Mouse (Mus musculus): ENCODE results near the gene Cox19. TPM values are rescaled to one million over a fixed set of nuclear protein-coding genes. Genes with fewer than 3 reads are reported as not detected.
A peak's percentile ranks its signal among the peaks of the same experiment; 100 is the strongest.

Gene Cox19
- polyA plus RNA-seq, 1 experiment from 2014 or later, result 91.9 TPM

DNA sequence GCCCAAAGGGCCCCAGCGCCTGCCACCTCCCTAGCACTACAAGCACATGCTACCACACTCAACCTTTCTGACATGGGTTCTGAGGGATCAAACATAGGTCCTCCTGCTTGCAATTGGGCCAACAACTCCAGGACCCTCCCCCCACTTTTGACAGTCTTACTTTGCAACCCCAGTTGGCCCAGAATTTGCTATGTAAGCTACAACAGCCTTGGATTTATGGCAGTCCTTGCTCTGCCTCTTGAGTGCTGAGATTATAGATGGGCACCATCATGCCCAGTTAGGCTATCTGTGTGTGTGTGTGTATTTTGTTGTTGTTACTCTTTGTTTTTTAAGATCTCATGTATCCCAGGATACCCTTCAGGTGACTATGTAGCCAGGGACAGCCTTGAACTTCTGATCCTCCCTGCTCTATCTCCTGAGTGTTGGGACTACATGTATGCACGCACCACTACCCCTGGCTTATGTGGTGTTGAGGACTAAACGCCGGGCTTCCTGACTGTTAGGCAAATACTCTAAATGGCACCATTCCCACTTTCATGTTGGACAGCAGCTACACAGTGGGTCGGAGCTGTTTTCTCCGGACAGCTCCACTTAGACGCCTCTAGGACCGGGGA, 28.7 kb upstream of the Cox19 start:
- Histone ChIP-seq H3K27me3 (no peaks in the 10 kb centered on the region), H3K27ac (replicated peaks) (peak overlapping the region; percentile 69), H3K4me1 (replicated peaks) (peaks cover 49% of the 10 kb centered on the region), H3K9me3 (no peaks in the 10 kb centered on the region), H3K4me2 (peak overlapping the region; percentile 66), H3K9ac (peak overlapping the region; percentile 51), H3K4me3 (peak overlapping the region; percentile 50), H3K36me3 (no peaks in the 10 kb centered on the region)
- 20% methylated on average over 8 of the region's 8 CpGs for WGBS
- ATAC-seq (ENCODE audit: low FRiP score, low read depth), result no peak; the same call in 1 of the 2 replicates

DNA sequence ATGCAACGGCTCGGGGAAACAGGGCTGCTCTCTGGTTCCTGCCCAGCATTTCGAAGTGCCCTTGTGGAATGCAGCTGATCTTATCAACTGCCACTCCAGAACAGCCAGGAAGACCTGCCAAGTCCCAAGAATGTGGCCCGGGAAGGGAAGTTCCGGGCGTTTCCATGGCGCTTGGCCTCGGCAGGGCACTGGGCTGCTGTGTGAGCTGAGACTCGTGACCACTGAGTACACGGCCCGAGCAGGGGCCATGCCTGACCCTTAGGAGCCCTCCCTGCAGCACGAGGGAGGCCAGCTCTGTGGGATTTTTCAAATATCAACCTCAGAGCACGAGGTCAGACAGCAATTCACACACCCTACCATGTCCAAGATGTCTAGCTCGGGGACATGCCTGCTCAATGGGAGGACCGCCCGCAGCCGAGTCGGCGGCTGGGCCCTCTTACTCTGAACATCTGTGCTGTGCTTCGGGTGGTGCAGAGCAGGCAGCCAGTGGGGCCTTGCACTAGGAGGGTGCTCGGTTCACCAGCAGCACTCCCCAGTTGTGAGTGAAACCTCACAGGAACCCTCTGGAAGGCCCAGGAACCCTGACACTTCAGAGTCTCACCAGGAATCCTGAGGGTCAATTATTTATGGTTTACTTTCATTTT, 27.9 kb upstream of the Cox19 start:
- WGBS, result 47% methylated on average over 21 of the region's 21 CpGs
- no peak overlapping the region for H3K4me3 ChIP-seq
- ATAC-seq (ENCODE audit: low FRiP score, low read depth), result no peak
- no peaks in the 10 kb centered on the region for H3K27me3 ChIP-seq
- no peak overlapping the region for H3K4me2 ChIP-seq
- H3K27ac ChIP-seq (replicated peaks), result peak overlapping the region; percentile 69
- H3K36me3 ChIP-seq, result no peaks in the 10 kb centered on the region
- H3K9me3 ChIP-seq, result no peaks in the 10 kb centered on the region
- H3K4me1 ChIP-seq (replicated peaks), result peaks cover 49% of the 10 kb centered on the region
- H3K9ac ChIP-seq, result no peak overlapping the region

DNA sequence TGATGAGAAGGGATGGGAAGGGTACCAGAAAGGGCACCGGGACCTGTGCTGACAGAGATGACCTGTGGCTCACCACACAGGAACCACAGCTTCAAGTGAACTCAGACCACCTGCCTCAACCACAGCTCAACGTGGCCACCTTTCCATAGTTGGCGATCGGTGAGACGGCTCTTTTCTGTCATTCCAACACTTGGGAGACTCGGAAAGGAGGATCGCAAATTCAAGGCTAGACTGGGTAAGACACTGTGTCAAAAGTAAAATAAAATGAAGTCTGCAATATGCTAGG, 27.0 kb upstream of the Cox19 start:
- no peak overlapping the region for H3K27ac ChIP-seq (replicated peaks)
- no peaks in the 10 kb centered on the region for H3K9me3 ChIP-seq
- no peak overlapping the region for H3K9ac ChIP-seq

DNA sequence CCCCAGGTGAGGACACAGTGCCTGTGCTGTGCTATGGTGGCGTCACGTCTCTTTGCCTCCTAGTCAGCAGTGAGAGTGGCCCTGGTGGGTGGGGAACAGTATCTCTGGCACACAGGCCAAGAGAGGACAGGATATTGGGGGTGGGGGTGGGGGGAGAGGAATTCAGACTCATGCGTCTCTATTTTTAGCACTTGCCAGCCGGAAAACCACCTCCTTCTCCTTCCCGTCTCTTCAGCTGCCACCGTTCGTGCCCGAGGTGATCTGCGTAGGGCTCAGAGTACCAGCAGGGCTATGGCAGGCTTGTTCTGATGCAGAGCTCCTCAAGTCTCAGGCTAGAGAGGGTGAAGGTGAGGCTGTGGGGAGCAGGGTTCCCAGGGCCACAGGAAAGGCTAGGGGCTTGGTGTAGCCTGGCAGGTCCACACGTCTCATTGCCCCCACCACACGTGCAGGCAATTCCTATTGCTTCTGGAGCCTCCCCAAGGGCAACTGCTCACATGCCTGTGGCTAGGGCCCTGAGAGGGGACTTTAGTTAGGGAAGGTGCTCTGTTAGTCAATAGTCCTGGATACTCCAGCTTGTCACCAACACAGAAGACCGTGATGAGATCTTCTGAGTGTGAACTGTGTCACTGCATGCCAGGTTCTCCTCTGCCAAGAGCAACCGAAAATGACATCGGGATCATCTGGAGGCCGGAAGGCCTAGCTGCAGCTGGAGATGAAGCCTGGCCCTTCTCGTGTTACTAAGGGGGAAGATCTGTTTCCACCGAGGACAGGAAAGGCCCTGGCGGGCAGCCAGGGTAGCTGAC, 26.5 kb upstream of the Cox19 start, which contains the start of gene Gpr146:
Gene Gpr146, plus strand, starts transcription at position 230 of the 803 bp plus-strand sequence.
- H3K9me3 ChIP-seq, result no peaks in the 10 kb centered on the region
- H3K4me1 ChIP-seq (replicated peaks), result peaks cover 46% of the 10 kb centered on the region

More for the DNA sequence above, 27.0 kb upstream of the Cox19 start:
- no peak overlapping the region for H3K4me2 ChIP-seq
- H3K4me3 ChIP-seq, result no peak overlapping the region
- H3K4me1 ChIP-seq (replicated peaks), result peaks cover 48% of the 10 kb centered on the region
- WGBS, result 95% methylated on average over 7 of the region's 7 CpGs
- no peaks in the 10 kb centered on the region for H3K27me3 ChIP-seq
- ATAC-seq (ENCODE audit: low FRiP score, low read depth), result no peak
- H3K36me3 ChIP-seq, result no peaks in the 10 kb centered on the region

DNA sequence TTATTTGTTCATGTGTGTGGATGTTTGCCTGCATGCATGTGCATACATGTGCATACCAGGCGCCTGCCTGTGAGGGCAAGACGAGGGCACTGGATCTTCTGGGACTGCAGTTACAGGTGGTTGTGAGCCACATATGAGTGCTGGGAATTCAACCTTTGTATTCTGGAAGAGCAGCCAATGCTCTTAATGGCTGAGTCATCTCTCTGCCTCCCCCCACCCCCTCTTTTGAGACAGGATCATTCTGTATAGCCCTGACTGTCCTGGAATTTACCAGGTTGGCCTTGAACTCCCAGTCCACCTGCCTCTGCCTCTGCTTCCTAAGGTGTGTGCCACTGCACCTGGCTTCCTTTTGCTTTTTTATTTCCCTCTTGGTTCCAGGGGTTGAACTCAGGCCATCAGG, 23.6 kb upstream of the Cox19 start:
- Histone ChIP-seq H3K4me1 (replicated peaks) (peaks cover 46% of the 10 kb centered on the region), H3K4me2 (no peak overlapping the region)
- no peak for ATAC-seq (ENCODE audit: low FRiP score, low read depth)

More for the DNA sequence above, 26.5 kb upstream of the Cox19 start, which contains the start of gene Gpr146:
- Histone ChIP-seq H3K27ac (replicated peaks) (0 out of 2 replicates have a peak within 1 kb of the TSS, but pooled peaks have one; percentile 22), H3K36me3 (no peaks in the 10 kb centered on the region), H3K4me3 (no peak within 1 kb of the TSS), H3K27me3 (no peaks in the 10 kb centered on the region), H3K4me2 (no peak within 1 kb of the TSS), H3K9ac (no peak within 1 kb of the TSS)
- no peak for ATAC-seq (ENCODE audit: low FRiP score, low read depth)
- 78% methylated on average over 18 of the region's 18 CpGs for WGBS

DNA sequence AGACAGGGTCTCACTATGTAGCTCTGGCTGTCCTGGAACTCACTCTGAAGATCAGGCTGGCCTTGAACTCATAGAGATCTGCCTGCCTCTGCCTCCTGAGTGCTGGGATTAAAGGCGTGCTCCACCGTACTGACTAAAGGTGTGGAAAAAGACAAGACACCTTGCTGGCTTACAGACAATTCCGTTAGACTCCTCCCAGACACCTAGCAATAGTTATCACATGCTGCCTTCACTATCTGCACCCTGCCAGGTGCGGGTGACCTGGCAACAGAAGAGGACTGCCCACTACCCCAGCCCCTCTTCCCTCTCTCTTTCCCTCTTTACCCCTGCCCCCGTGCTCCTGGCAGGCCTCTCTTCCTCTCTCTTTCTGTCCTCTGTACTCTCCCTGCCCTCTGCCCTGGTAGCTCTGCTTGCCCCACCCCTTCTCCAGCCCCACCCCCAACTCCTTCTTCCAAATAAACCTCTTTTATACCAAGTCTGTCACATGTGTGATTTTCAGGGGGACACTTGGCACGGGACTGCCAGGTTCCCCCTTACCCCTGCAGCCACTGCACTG, 22.7 kb upstream of the Cox19 start:
- no peak for ATAC-seq (ENCODE audit: low FRiP score, low read depth)
- Histone ChIP-seq H3K27ac (replicated peaks) (no peak overlapping the region), H3K4me3 (no peak overlapping the region), H3K27me3 (no peaks in the 10 kb centered on the region), H3K36me3 (no peaks in the 10 kb centered on the region), H3K9ac (no peak overlapping the region), H3K4me1 (replicated peaks) (peaks cover 38% of the 10 kb centered on the region), H3K9me3 (no peaks in the 10 kb centered on the region), H3K4me2 (no peak overlapping the region)
- 86% methylated on average over 6 of the region's 6 CpGs for WGBS

More for the DNA sequence above, 23.6 kb upstream of the Cox19 start:
- Histone ChIP-seq H3K4me3 (no peak overlapping the region), H3K9me3 (no peaks in the 10 kb centered on the region), H3K27me3 (no peaks in the 10 kb centered on the region), H3K36me3 (no peaks in the 10 kb centered on the region), H3K27ac (replicated peaks) (no peak overlapping the region), H3K9ac (no peak overlapping the region)
- WGBS, result 87% methylated on average over 2 of the region's 2 CpGs

DNA sequence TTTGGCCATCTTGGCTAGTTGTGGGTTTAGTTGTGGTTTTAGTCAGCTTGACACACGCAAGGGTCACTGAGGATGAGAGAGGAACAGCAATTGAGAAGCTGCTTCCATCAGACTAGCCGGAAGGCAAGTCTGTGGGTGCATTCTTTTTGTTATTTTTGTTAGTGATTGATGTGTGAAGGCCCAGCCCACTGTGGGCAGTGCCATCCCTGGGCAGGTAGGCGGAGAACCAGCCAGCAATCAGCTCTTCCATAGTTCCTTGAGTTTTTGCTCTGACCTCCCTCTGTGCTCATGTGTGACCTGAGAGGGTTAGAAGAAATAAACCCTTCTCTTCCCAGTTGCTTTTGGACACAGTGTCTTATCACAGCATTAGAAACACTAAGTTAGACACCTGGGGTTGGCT, 21.9 kb upstream of the Cox19 start:
- no peaks in the 10 kb centered on the region for H3K9me3 ChIP-seq
- ATAC-seq (ENCODE audit: low FRiP score, low read depth), result no peak
- H3K4me2 ChIP-seq, result no peak overlapping the region
- 89% methylated on average over 3 of the region's 3 CpGs for WGBS
- H3K27me3 ChIP-seq, result no peaks in the 10 kb centered on the region
- no peak overlapping the region for H3K9ac ChIP-seq
- H3K27ac ChIP-seq (replicated peaks), result no peak overlapping the region
- no peak overlapping the region for H3K4me3 ChIP-seq
- H3K4me1 ChIP-seq (replicated peaks), result peaks cover 37% of the 10 kb centered on the region
- no peaks in the 10 kb centered on the region for H3K36me3 ChIP-seq

DNA sequence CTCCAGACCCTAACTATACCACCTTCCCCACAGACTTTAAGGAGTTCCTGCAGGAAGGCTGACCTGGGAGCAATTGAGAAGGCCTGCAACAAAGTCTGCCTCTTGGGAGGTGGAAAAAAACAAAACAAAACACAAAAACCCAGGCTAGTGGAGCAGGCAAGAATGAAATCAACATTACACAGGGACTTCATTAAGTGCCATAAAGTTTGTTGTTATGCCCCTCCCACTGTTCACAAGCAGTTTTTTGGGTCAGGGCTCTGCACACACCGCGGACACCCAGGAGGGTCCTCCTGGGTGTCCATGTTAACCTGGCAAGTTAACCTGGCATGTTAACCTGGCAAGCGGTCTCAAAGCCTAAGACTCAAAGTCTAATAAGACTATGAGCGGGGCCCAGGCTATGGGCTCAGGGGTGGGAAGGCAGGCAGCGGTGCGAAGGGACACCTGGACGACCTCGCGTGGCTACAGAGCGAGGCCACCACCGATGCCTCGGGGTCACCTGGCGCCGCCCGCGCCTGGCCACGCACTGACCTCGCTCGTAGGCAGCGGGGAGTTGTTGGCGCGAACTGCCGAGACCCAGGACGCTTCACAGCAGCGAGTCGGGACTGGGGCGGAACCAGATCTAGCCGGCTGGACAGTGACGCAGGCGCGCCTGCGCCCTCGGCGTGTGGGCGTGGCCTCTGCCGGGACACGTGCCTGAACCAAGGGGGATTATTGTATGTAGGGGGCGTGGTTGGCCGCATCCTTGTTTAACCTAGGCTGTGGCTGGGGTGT, 20.6 kb upstream of the Cox19 start:
- peak overlapping the region; percentile 90 for H3K27ac ChIP-seq (replicated peaks)
- H3K27me3 ChIP-seq, result no peaks in the 10 kb centered on the region
- 2% methylated on average over 39 of the region's 39 CpGs for WGBS
- peak overlapping the region; percentile 81 for H3K4me3 ChIP-seq
- H3K9ac ChIP-seq, result peak overlapping the region; percentile 95
- peaks cover 31% of the 10 kb centered on the region for H3K4me1 ChIP-seq (replicated peaks)
- no peaks in the 10 kb centered on the region for H3K9me3 ChIP-seq
- peak; percentile 94 for ATAC-seq (ENCODE audit: low FRiP score, low read depth)
- peak overlapping the region; percentile 87 for H3K4me2 ChIP-seq
- no peaks in the 10 kb centered on the region for H3K36me3 ChIP-seq

DNA sequence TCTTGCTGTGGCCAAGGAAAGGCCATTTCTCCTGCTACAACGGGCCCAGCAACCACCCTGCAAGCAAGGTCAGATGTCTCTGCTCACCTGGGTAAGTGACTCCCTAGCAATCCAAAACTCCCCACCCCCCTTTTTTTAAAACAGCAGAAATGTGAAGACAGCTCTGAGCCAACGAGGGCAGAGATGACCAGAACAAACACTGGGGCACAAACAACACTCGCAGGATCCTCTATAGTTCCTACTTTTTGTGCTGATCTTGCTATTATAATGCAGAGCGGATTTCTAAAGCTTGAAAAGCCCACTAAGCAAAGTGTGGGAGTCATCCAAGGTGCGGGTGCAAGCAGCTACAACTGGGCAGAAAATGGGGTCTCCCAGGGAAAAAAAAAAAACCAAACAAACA, 19.9 kb upstream of the Cox19 start:
- Histone ChIP-seq H3K4me1 (replicated peaks) (peaks cover 31% of the 10 kb centered on the region), H3K4me3 (peak overlapping the region; percentile 81), H3K9ac (peak overlapping the region; percentile 95), H3K9me3 (no peaks in the 10 kb centered on the region), H3K36me3 (no peaks in the 10 kb centered on the region), H3K27ac (replicated peaks) (peak overlapping the region; percentile 90; the same call in 1 of the 2 replicates), H3K4me2 (peak overlapping the region; percentile 87), H3K27me3 (no peaks in the 10 kb centered on the region)
- 52% methylated on average over 5 of the region's 5 CpGs for WGBS
- no peak for ATAC-seq (ENCODE audit: low FRiP score, low read depth)

DNA sequence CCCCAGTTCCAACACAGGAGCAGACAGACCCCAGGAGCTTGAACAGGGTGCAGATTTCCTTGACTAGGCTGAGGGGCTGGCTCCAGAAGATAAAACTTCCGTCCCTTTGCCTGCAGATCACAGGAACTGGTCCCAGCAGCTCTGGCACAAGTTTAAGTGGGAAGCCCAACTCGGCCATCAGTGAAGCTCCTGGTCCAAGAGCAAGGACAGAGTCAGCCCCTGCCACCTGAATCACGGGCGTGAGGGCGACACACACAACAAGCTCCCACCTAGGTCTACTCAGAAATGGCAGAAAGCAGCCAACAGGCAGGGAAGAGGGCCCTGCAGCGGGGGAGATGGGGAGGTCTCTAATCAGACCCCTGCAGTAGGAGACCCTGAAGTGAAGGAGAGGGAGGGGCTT, 19.1 kb upstream of the Cox19 start:
- Histone ChIP-seq H3K9ac (no peak overlapping the region), H3K9me3 (no peaks in the 10 kb centered on the region), H3K4me2 (peak overlapping the region; percentile 15; the same call in 1 of the 2 replicates), H3K4me1 (replicated peaks) (peaks cover 32% of the 10 kb centered on the region), H3K36me3 (no peaks in the 10 kb centered on the region), H3K27ac (replicated peaks) (no peak overlapping the region), H3K27me3 (no peaks in the 10 kb centered on the region), H3K4me3 (no peak overlapping the region)
- WGBS, result 93% methylated on average over 6 of the region's 6 CpGs
- ATAC-seq (ENCODE audit: low FRiP score, low read depth), result no peak

DNA sequence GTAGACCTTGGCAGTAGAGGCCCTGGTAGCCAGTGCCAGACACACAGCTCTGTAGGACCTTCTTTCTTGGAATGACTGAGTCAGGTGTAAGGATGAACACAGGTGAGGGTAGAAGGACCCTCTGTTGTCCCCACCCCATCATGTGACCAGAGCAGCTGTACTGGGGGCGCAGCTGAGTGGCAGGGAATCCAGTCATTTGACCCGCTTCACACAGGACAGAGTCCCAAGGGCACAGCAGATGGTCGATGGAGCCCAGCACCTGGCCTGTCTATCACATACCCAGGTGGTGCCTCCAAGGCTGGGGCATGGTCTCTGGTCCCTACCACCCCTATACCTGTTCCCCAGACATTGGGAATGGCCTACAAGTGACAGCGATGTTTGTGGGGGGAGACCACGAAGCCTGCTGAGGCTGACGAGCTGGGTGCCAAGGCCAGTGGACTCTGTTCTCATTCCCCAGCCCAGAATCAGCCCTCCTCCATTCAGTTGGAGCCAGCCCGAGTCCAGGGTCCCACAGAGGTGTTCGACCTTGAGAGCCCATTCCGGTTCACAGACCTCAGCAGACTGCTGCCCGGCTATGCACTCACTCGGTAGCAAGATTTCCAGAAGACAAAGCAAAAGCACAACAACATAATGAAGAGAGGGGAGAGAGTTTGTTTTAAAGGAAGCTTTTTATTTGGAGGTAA, 17.6 kb upstream of the Cox19 start:
- Histone ChIP-seq H3K27ac (replicated peaks) (no peak overlapping the region), H3K9me3 (no peaks in the 10 kb centered on the region), H3K27me3 (no peaks in the 10 kb centered on the region), H3K36me3 (no peaks in the 10 kb centered on the region), H3K4me1 (replicated peaks) (peaks cover 43% of the 10 kb centered on the region), H3K4me3 (no peak overlapping the region), H3K4me2 (no peak overlapping the region), H3K9ac (no peak overlapping the region)
- ATAC-seq (ENCODE audit: low FRiP score, low read depth), result no peak
- 85% methylated on average over 11 of the region's 11 CpGs for WGBS
